Mouse (Mus musculus) lung, adult 2 months (tissue): ENCODE results near the gene Slc7a8. TPM values are rescaled to one million over a fixed set of nuclear protein-coding genes. Genes with fewer than 3 reads are reported as not detected.

Experiments used
- DNase-seq: peaks from one replicate; pipeline ENCODE4 v3.0.0; 2022
- H3K4me1 ChIP-seq: fragments of 200-500 bp; 2 replicates; pipeline ENCODE4 v1.6.1; 2011; ENCODE audit warnings: low read length; ENCODE audit not compliant: control insufficient read depth, insufficient read depth
- H3K4me3 ChIP-seq: fragments of 200-500 bp; replicated peaks from 2 replicates; pipeline ENCODE3; 2011; ENCODE audit warnings: low read depth, mild to moderate bottlenecking, control low read depth, low read length; ENCODE audit errors: extremely low read depth
- CTCF ChIP-seq: fragments of 200-500 bp; IDR thresholded peaks from 2 replicates; pipeline ENCODE4 v1.5.1; 2011; ENCODE audit warnings: mild to moderate bottlenecking, low read length, control low read depth; ENCODE audit not compliant: insufficient read depth
- POLR2A ChIP-seq: fragments of 200-500 bp; IDR thresholded peaks from 2 replicates; pipeline ENCODE4 v1.6.1; 2011; ENCODE audit warnings: low read depth, mild to moderate bottlenecking, control low read depth, low read length, borderline replicate concordance; ENCODE audit errors: extremely low read depth
- WGBS: fragments of 180-500 bp; shearing (Covaris S2); methylation state at CpG from one replicate; pipeline ENCODE4 v1.1.7; 2018; 5-methylcytosine and 5-hydroxymethylcytosine counted together
- polyA plus RNA-seq: library from polyadenylated mRNA; depleted of rRNA; stranded (reverse); fragments of >200 nt; gene quantifications from 2 replicates; pipeline ENCODE4 v1.2.3, GENCODE M21; 2012

Slc7a8 gene
- polyA plus RNA-seq, 1 experiment = 4.0 TPM

GRCm38 (mm10) chr14:54727565-54727964 lies 54.2 kb downstream of the Slc7a8 start:
- TF ChIP-seq CTCF (no peak), POLR2A (no peak)
- H3K4me1 ChIP-seq = no peaks in the 10 kb centered on the region
- no peak for DNase-seq
- WGBS = 76% methylated on average over 5 of the region's 5 CpGs
- no peak overlapping the region for H3K4me3 ChIP-seq

- H3K4me1 ChIP-seq = no peaks in the 10 kb centered on the region
- no peak for DNase-seq
- TF ChIP-seq CTCF (no peak), POLR2A (no peak)
- 64% methylated on average over 6 of the region's 6 CpGs for WGBS
- H3K4me3 ChIP-seq = no peak overlapping the region
Measured at GRCm38 (mm10) chr14:54724049-54724448, 57.7 kb downstream of the Slc7a8 start.

GRCm38 (mm10) chr14:54721711-54722110 lies 60.0 kb downstream of the Slc7a8 start:
- WGBS = 76% methylated on average over 10 of the region's 10 CpGs
- H3K4me1 ChIP-seq = no peaks in the 10 kb centered on the region
- TF ChIP-seq CTCF = no peak
- no peak for TF ChIP-seq POLR2A
- no peak for DNase-seq
- no peak overlapping the region for H3K4me3 ChIP-seq

- Histone ChIP-seq H3K4me1 (no peaks in the 10 kb centered on the region), H3K4me3 (no peak overlapping the region)
- TF ChIP-seq POLR2A (no peak), CTCF (no peak)
- DNase-seq = no peak
- 79% methylated on average over 7 of the region's 7 CpGs for WGBS
Measured at GRCm38 (mm10) chr14:54720654-54721350, 60.9 kb downstream of the Slc7a8 start.

- H3K4me1 ChIP-seq = no peaks in the 10 kb centered on the region; the same call in 1 of the 2 replicates
- no peak for TF ChIP-seq CTCF
- TF ChIP-seq POLR2A = no peak
- no peak for DNase-seq
- no peak overlapping the region for H3K4me3 ChIP-seq
- WGBS = 92% methylated on average over 11 of the region's 11 CpGs
Measured at GRCm38 (mm10) chr14:54720041-54720440, 61.7 kb downstream of the Slc7a8 start.

- no peak overlapping the region for H3K4me3 ChIP-seq
- TF ChIP-seq CTCF (no peak), POLR2A (no peak)
- DNase-seq = no peak
- H3K4me1 ChIP-seq = no peaks in the 10 kb centered on the region; the same call in 1 of the 2 replicates
- WGBS = 65% methylated on average over 1 of the region's 1 CpGs
Measured at GRCm38 (mm10) chr14:54715402-54715801, 66.3 kb downstream of the Slc7a8 start.

- Histone ChIP-seq H3K4me1 (no peaks in the 10 kb centered on the region; the same call in 1 of the 2 replicates), H3K4me3 (no peak overlapping the region)
- DNase-seq = peak; percentile 15
- TF ChIP-seq CTCF (no peak), POLR2A (no peak)
- 1% methylated on average over 15 of the region's 15 CpGs for WGBS
Measured at GRCm38 (mm10) chr14:54714617-54715081, 67.1 kb downstream of the Slc7a8 start.

GRCm38 (mm10) chr14:54714121-54714520 lies 67.6 kb downstream of the Slc7a8 start:
- Histone ChIP-seq H3K4me3 (peak overlapping the region; percentile 50), H3K4me1 (no peaks in the 10 kb centered on the region; the same call in 1 of the 2 replicates)
- no peak for TF ChIP-seq POLR2A
- 0 out of 2 replicates have a peak, but pooled peaks have one; percentile 15 for TF ChIP-seq CTCF
- peak; percentile 58 for DNase-seq
- WGBS = 1% methylated on average over 13 of the region's 13 CpGs

- peak; percentile 7 for DNase-seq
- TF ChIP-seq CTCF (no peak), POLR2A (no peak)
- WGBS = 36% methylated on average over 8 of the region's 8 CpGs
- H3K4me1 ChIP-seq = no peaks in the 10 kb centered on the region; the same call in 1 of the 2 replicates
- no peak overlapping the region for H3K4me3 ChIP-seq
Measured at GRCm38 (mm10) chr14:54712861-54713260, 68.9 kb downstream of the Slc7a8 start.

GRCm38 (mm10) chr14:54712074-54712473 lies 69.7 kb downstream of the Slc7a8 start, which contains the start of gene Cebpe:
TSS of gene Cebpe (minus strand) at chr14:54712174.
- Histone ChIP-seq H3K4me1 (no peaks in the 10 kb centered on the region; the same call in 1 of the 2 replicates), H3K4me3 (no peak within 1 kb of the TSS)
- no peak for DNase-seq
- WGBS = 71% methylated on average over 7 of the region's 7 CpGs
- TF ChIP-seq CTCF (no peak), POLR2A (no peak)

- no peaks in the 10 kb centered on the region for H3K4me1 ChIP-seq
- no peak overlapping the region for H3K4me3 ChIP-seq
- TF ChIP-seq POLR2A (no peak), CTCF (no peak)
- DNase-seq = no peak
- 85% methylated on average over 9 of the region's 9 CpGs for WGBS
Measured at GRCm38 (mm10) chr14:54709054-54709453, 72.7 kb downstream of the Slc7a8 start.
